Mouse (Mus musculus) G1E (cell line): ENCODE measurements around the gene Gskip.

Experiments used
- CTCF ChIP-seq: IDR thresholded peaks from 2 replicates; pipeline ENCODE4 v1.5.1; 2012; ENCODE audit warnings: low read depth, low read length, inconsistent platforms, mixed read lengths
- GATA1 ChIP-seq: IDR thresholded peaks from 2 replicates; pipeline ENCODE4 v1.6.1; 2012; ENCODE audit warnings: borderline replicate concordance, low read length, inconsistent platforms, mixed read lengths
- GATA2 ChIP-seq: IDR thresholded peaks from 2 replicates; pipeline ENCODE4 v1.6.1; 2012; ENCODE audit warnings: low read depth, low read length, inconsistent platforms, borderline replicate concordance
- POLR2AphosphoS5 ChIP-seq: IDR thresholded peaks from 2 replicates; pipeline ENCODE4 v1.6.1; 2012; ENCODE audit warnings: low read depth, low read length, inconsistent platforms; ENCODE audit not compliant: insufficient replicate concordance
- TAL1 ChIP-seq: conservative IDR thresholded peaks from 2 replicates; pipeline ENCODE4 v1.6.1; 2012; ENCODE audit warnings: low read depth, low read length, inconsistent platforms, mixed read lengths

- TF ChIP-seq CTCF (no peak), TAL1 (no peak), GATA1 (no peak), POLR2AphosphoS5 (no peak), GATA2 (no peak)
Measured at GRCm38 (mm10) chr12:105705799-105706487, 21.3 kb downstream of the Gskip start, which contains the start of gene Ak7.
